29 mouse cellular contexts compared by ENCODE assay signal in the genomic region with DNA sequence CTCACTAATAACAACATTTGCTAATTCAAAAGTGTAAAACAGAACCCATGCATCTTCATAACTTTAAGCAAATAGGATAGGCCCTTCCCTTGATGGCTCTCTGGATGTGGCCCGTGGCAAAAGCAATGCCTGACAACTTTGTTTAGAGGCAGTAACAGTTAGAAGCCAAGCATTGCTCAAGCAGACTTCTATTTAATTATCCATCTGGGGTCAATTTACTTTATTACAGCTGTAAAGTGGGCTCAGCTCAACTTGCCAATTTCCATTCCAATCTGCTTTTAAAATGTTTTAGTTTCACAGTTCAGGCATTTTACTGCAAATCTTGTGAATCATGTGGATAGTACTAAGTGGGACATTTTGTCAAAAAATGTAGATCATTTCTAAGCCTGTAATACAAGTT. TPM values are rescaled to one million over a fixed set of nuclear protein-coding genes. Genes with fewer than 3 reads are reported as not detected.
DNase-seq lines count a peak whose midpoint lies in the region; ATAC-seq and TF ChIP-seq lines count a peak whose summit lies in the region.
"Had no signal": no experiment of that assay in that cellular context is flagged by ENCODE, and none has a peak within 500 bp of the region (broad histone marks: within the 10 kb centered on the region; RNA-seq: fewer than 3 reads in every experiment).

No protein-coding gene starts in this region.

- no peaks in the 10 kb centered on the region for H3K4me1 ChIP-seq in embryonic facial prominence, embryonic 11.5 days (ENCODE audit: control insufficient read depth, insufficient read depth, low read length)
- 0 out of 2 replicates have a peak, but pooled peaks cover under 1% of the 10 kb centered on the region for H3K4me1 ChIP-seq in embryonic facial prominence, embryonic 10.5 days
- H3K4me1 ChIP-seq in limb, embryonic 15.5 days = peaks cover 6% of the 10 kb centered on the region; the same call in 1 of the 2 replicates
- H3K4me1 ChIP-seq in liver, postnatal 0 days (ENCODE audit: insufficient read depth) = no peaks in the 10 kb centered on the region
- H3K4me1 ChIP-seq: embryonic facial prominence, embryonic 13.5 days; embryonic facial prominence, embryonic 15.5 days; forebrain, embryonic 10.5 days; forebrain, embryonic 12.5 days had no signal

- no peak overlapping the region for H3K27ac ChIP-seq in embryonic facial prominence, embryonic 11.5 days (replicated peaks; ENCODE audit: low read depth, low read length)
- no peak overlapping the region for H3K27ac ChIP-seq in embryonic facial prominence, embryonic 10.5 days (replicated peaks)
- no peak overlapping the region for H3K27ac ChIP-seq in limb, embryonic 15.5 days
- H3K27ac ChIP-seq in liver, postnatal 0 days (ENCODE audit: low read depth) = no peak overlapping the region
- H3K27ac ChIP-seq: embryonic facial prominence, embryonic 13.5 days; embryonic facial prominence, embryonic 15.5 days; forebrain, embryonic 10.5 days; forebrain, embryonic 12.5 days had no signal

- no peak overlapping the region for H3K9ac ChIP-seq in embryonic facial prominence, embryonic 11.5 days (replicated peaks; ENCODE audit: low read length)
- H3K9ac ChIP-seq in limb, embryonic 15.5 days = no peak overlapping the region
- H3K9ac ChIP-seq in liver, postnatal 0 days (replicated peaks) = no peak overlapping the region
- H3K9ac ChIP-seq: embryonic facial prominence, embryonic 13.5 days; embryonic facial prominence, embryonic 15.5 days; forebrain, embryonic 12.5 days had no signal

- no peaks in the 10 kb centered on the region for H3K36me3 ChIP-seq in embryonic facial prominence, embryonic 11.5 days (replicated peaks; ENCODE audit: control insufficient read depth, insufficient read depth, low read depth, low read length)
- H3K36me3 ChIP-seq in embryonic facial prominence, embryonic 10.5 days (replicated peaks) = no peaks in the 10 kb centered on the region
- no peaks in the 10 kb centered on the region for H3K36me3 ChIP-seq in limb, embryonic 15.5 days
- H3K36me3 ChIP-seq in liver, postnatal 0 days (replicated peaks; ENCODE audit: insufficient read depth, low read length) = no peaks in the 10 kb centered on the region
- H3K36me3 ChIP-seq: embryonic facial prominence, embryonic 13.5 days; embryonic facial prominence, embryonic 15.5 days; forebrain, embryonic 10.5 days; forebrain, embryonic 12.5 days had no signal

- H3K4me2 ChIP-seq in embryonic facial prominence, embryonic 11.5 days (ENCODE audit: low read depth, low read length) = no peak overlapping the region
- H3K4me2 ChIP-seq in limb, embryonic 15.5 days = no peak overlapping the region
- H3K4me2 ChIP-seq in liver, postnatal 0 days (ENCODE audit: low read depth, low read length) = no peak overlapping the region
- H3K4me2 ChIP-seq: embryonic facial prominence, embryonic 13.5 days; embryonic facial prominence, embryonic 15.5 days; forebrain, embryonic 12.5 days had no signal

- no peaks in the 10 kb centered on the region for H3K27me3 ChIP-seq in embryonic facial prominence, embryonic 11.5 days (ENCODE audit: control insufficient read depth, insufficient read depth, low read length)
- H3K27me3 ChIP-seq in embryonic facial prominence, embryonic 10.5 days (replicated peaks; ENCODE audit: low read depth, poor library complexity, severe bottlenecking) = no peaks in the 10 kb centered on the region
- H3K27me3 ChIP-seq in limb, embryonic 15.5 days = no peaks in the 10 kb centered on the region
- H3K27me3 ChIP-seq in liver, postnatal 0 days (ENCODE audit: insufficient read depth, low read length) = no peaks in the 10 kb centered on the region
- H3K27me3 ChIP-seq: embryonic facial prominence, embryonic 13.5 days; embryonic facial prominence, embryonic 15.5 days; forebrain, embryonic 12.5 days had no signal

- DNase-seq in embryonic facial prominence, embryonic 11.5 days (ENCODE audit: low spot score) = peak; percentile 25
- no peak for DNase-seq in embryonic facial prominence, embryonic 10.5 days (ENCODE audit: low spot score)
- peak; percentile 45 for DNase-seq in forelimb bud, embryonic 11.5 days (ENCODE audit: low read depth, low spot score)
- peak; percentile 31 for DNase-seq in hindlimb bud, embryonic 11.5 days (ENCODE audit: extremely low spot score, low read depth, low spot score)
- DNase-seq in liver, postnatal 0 days = no peak
- DNase-seq in gastrocnemius, adult 18-20 months (ENCODE audit: low spot score) = no peak
- DNase-seq: adrenal gland, adult 2 months; adrenal gland, postnatal 10 days; adrenal gland, postnatal 25 days; cerebellum, adult 11 months; cerebellum, adult 18-20 months; cerebellum, adult 8-10 months; cerebellum, adult 9-11 months; cerebellum, postnatal 14 days; cerebellum, postnatal 36 days had no signal

- H3K4me3 ChIP-seq in embryonic facial prominence, embryonic 11.5 days (ENCODE audit: low read depth, low read length) = no peak overlapping the region
- no peak overlapping the region for H3K4me3 ChIP-seq in embryonic facial prominence, embryonic 10.5 days
- H3K4me3 ChIP-seq in limb, embryonic 15.5 days = no peak overlapping the region
- H3K4me3 ChIP-seq in liver, postnatal 0 days (ENCODE audit: low read depth, low read length) = no peak overlapping the region
- H3K4me3 ChIP-seq: embryonic facial prominence, embryonic 13.5 days; embryonic facial prominence, embryonic 15.5 days; erythroblast, embryonic 14.5 days; forebrain, embryonic 10.5 days; forebrain, embryonic 12.5 days had no signal

- no peak for ATAC-seq in embryonic facial prominence, embryonic 11.5 days (replicated peaks; ENCODE audit: insufficient number of reproducible peaks, low FRiP score, low TSS enrichment, low read depth)
- 0 out of 2 replicates have a peak, but pooled peaks have one; percentile 14 for ATAC-seq in limb, embryonic 15.5 days (ENCODE audit: insufficient number of reproducible peaks, low FRiP score, low TSS enrichment, low read depth)
- ATAC-seq in liver, postnatal 0 days = no peak
- ATAC-seq: forebrain, embryonic 14.5 days; forebrain, embryonic 16.5 days had no signal

- no peaks in the 10 kb centered on the region for H3K9me3 ChIP-seq in embryonic facial prominence, embryonic 11.5 days (replicated peaks; ENCODE audit: control insufficient read depth, low read length)
- no peaks in the 10 kb centered on the region for H3K9me3 ChIP-seq in embryonic facial prominence, embryonic 10.5 days
- H3K9me3 ChIP-seq in limb, embryonic 15.5 days = no peaks in the 10 kb centered on the region
- H3K9me3 ChIP-seq in liver, postnatal 0 days (ENCODE audit: low read length) = no peaks in the 10 kb centered on the region
- H3K9me3 ChIP-seq: embryonic facial prominence, embryonic 13.5 days; embryonic facial prominence, embryonic 15.5 days; forebrain, embryonic 10.5 days; forebrain, embryonic 12.5 days had no signal

- WGBS in embryonic facial prominence, embryonic 11.5 days = 55% methylated on average over 1 of the region's 1 CpGs
- 56% methylated on average over 1 of the region's 1 CpGs for WGBS in embryonic facial prominence, embryonic 10.5 days
- 12% methylated on average over 1 of the region's 1 CpGs for WGBS in limb, embryonic 15.5 days
- WGBS in liver, postnatal 0 days (ENCODE audit: insufficient replicate concordance) = 49% methylated on average over 1 of the region's 1 CpGs

- TF ChIP-seq CTCF in liver, postnatal 0 days (IDR thresholded peaks at IDR 0.05; ENCODE audit: low read depth) = no peak

- no peak for TF ChIP-seq EP300 in liver, postnatal 0 days (IDR thresholded peaks at IDR 0.05; ENCODE audit: low read depth)

RNA-seq across cellular contexts. Expression of a gene that starts 28.9 kb away (rescaled TPM):
- not detected in 2 replicates for polyA plus RNA-seq in embryonic facial prominence, embryonic 11.5 days (2014; fragmentation: Nextera tagmentation; extraction: Ambion mirVana)
- not detected in 2 replicates for polyA plus RNA-seq in embryonic facial prominence, embryonic 10.5 days (2016; fragmentation: Nextera tagmentation; extraction: Ambion mirVana)
- polyA plus RNA-seq in limb, embryonic 15.5 days (2015; fragmentation: Nextera tagmentation; extraction: Ambion mirVana) = not detected in 2 replicates
- polyA plus RNA-seq in liver, postnatal 0 days (2015; fragmentation: Nextera tagmentation; extraction: Ambion mirVana) = not detected in 2 replicates
- total RNA-seq in gastrocnemius, adult 18-20 months (2021) = not detected
- total RNA-seq: adrenal gland, adult 2 months; adrenal gland, postnatal 10 days; adrenal gland, postnatal 25 days; adrenal gland, postnatal 4 days; common myeloid progenitor, adult 5-6 weeks; ES-E14; MEL had no signal
- polyA plus RNA-seq: adrenal gland, adult 2 months; brain, embryonic 14.5 days; C2C12; embryonic facial prominence, embryonic 15.5 days; erythroblast, embryonic 14.5 days; forebrain, embryonic 10.5 days; forebrain, embryonic 12.5 days; forebrain, embryonic 14.5 days; forebrain, embryonic 16.5 days had no signal

Comparison
In these comparisons a context has a peak if more than half of its experiments do, and no peak if none do; other contexts are left out.
1. DNase-seq: peak in embryonic facial prominence, embryonic 11.5 days (single experiment), forelimb bud, embryonic 11.5 days (single experiment) and hindlimb bud, embryonic 11.5 days (single experiment); none in embryonic facial prominence, embryonic 10.5 days (single experiment), liver, postnatal 0 days (single experiment) and gastrocnemius, adult 18-20 months (single experiment).